Mouse (Mus musculus) midbrain, embryonic 14.5 days (tissue): ENCODE results near the gene Mcf2l. TPM values are rescaled to one million over a fixed set of nuclear protein-coding genes. Genes with fewer than 3 reads are reported as not detected.

Source experiments
- ATAC-seq: fragments of 200-750 bp; cut with Nextera tagmentation; 2 replicates; pipeline ENCODE4 v1.8.0; 2017; ENCODE audit warnings: moderate number of reproducible peaks, moderate library complexity; ENCODE audit not compliant: low FRiP score, low TSS enrichment
- DNase-seq: peaks from one replicate; pipeline ENCODE4 v3.0.0-alpha.2; 2015
- H3K27ac ChIP-seq: fragments of 300-500 bp; sonication (generic); replicated peaks from 2 replicates; pipeline ENCODE4 v1.5.1; 2014; ENCODE audit warnings: mild to moderate bottlenecking, low read depth, low read length, moderate library complexity
- H3K27me3 ChIP-seq: fragments of 300-500 bp; sonication (generic); 2 replicates; pipeline ENCODE4 v1.6.1; 2014; ENCODE audit warnings: low read length, control low read depth, mixed read lengths; ENCODE audit not compliant: control insufficient read depth, insufficient read depth
- H3K36me3 ChIP-seq: fragments of 300-500 bp; sonication (generic); 2 replicates; pipeline ENCODE4 v1.6.1; 2014; ENCODE audit warnings: low read length, control low read depth; ENCODE audit not compliant: control insufficient read depth, insufficient read depth
- H3K4me1 ChIP-seq: fragments of 300-500 bp; sonication (generic); 2 replicates; pipeline ENCODE4 v1.6.1; 2014; ENCODE audit warnings: mild to moderate bottlenecking, antibody characterized with exemption, low read length, control low read depth; ENCODE audit not compliant: control insufficient read depth, insufficient read depth
- H3K4me2 ChIP-seq: fragments of 300-500 bp; sonication (generic); 2 replicates; pipeline ENCODE4 v1.6.1; 2014; ENCODE audit warnings: mild to moderate bottlenecking, low read length, moderate library complexity
- H3K4me3 ChIP-seq: fragments of 300-500 bp; sonication (generic); replicated peaks from 2 replicates; pipeline ENCODE4 v1.5.1; 2014; ENCODE audit warnings: low read depth, low read length
- H3K9ac ChIP-seq: fragments of 300-500 bp; sonication (generic); replicated peaks from 2 replicates; pipeline ENCODE4 v1.6.1; 2014; ENCODE audit warnings: mild to moderate bottlenecking, low read length, moderate library complexity
- H3K9me3 ChIP-seq: fragments of 300-500 bp; sonication (generic); 2 replicates; pipeline ENCODE4 v1.6.1; 2016; ENCODE audit warnings: low read length, control low read depth, mixed read lengths; ENCODE audit not compliant: control insufficient read depth
- whole genome bisulfite sequencing: fragments of 180-500 bp; shearing (Covaris S2); extraction: QIAGEN DNeasy Blood & Tissue Kit; methylation state at CpG from one replicate; pipeline ENCODE4 v1.1.7; 2014; 5-methylcytosine and 5-hydroxymethylcytosine counted together
- polyA plus RNA-seq: library from polyadenylated mRNA; unstranded; fragments of >200 nt; fragmentation: Nextera tagmentation; extraction: Ambion mirVana; gene quantifications from 2 replicates; pipeline ENCODE4 v1.2.1, GENCODE M21; 2014

Gene Mcf2l
- polyA plus RNA-seq, 1 experiment from 2014 or later: 174 TPM

DNA sequence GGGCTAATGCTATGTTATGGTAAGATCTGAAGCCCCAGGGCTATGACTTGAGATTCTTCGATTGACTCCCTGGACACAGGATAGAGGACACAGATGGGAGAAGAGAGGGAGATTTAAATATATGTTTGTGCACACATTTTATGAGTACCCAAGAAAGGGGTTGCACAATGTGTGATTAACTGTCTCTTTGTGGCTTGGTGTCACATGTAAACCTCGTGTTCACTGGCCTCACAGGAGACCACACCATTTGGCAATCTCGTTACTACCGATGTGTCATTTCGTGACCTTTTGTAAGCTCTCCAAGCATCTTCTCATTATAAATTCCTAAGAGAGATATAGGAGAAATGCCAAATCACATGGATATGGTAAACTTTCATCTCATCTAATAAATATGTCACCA is 154.0 kb downstream of the Mcf2l start:
- Histone ChIP-seq H3K4me2 (no peak overlapping the region), H3K4me1 (no peaks in the 10 kb centered on the region), H3K9me3 (no peaks in the 10 kb centered on the region), H3K27me3 (no peaks in the 10 kb centered on the region), H3K27ac (no peak overlapping the region), H3K4me3 (no peak overlapping the region), H3K36me3 (no peaks in the 10 kb centered on the region), H3K9ac (no peak overlapping the region)
- DNase-seq (no peak), ATAC-seq (no peak)
- WGBS: 87% methylated on average over 5 of the region's 5 CpGs

DNA sequence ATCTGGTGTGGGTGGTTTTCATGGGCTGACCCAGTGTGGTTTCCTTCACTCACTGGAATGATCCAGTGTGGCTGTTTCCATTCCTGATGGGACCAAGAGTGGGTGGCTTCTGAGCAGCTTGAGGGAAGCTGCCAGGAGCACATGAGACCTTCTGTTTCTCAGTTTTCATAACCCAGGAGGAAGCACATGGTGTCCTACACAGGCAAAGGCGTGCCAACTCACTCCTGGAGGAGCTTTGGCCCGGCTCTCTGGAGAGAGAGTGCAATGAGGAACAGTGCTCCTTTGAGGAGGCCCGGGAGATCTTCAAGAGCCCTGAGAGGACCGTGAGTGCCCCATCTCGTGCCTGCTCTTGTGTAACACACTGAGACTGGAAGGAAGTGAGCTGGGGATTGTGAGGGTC is 154.9 kb downstream of the Mcf2l start:
- no peak overlapping the region for H3K27ac ChIP-seq

DNA sequence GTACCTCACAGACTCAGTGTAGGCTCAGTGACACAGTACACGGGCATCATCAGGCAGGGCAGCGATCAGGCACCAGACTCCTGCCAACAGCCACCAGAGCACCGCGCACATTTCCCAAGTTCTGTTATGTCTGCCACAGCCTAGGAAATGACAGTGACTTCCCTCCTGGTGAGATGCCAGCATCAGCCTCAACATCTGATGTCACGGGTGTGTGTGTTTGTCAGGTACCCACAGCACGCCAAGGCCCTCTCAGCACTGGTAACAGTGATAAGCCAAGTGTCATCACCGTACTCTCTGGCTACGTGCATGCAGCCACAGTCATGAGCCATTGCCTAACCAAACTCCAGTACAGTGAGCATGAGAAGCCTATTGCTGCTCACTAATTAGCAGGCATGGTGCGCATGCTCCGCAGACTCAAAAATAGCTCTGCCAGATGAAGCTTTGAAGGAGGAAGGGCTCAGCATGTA is 162.8 kb downstream of the Mcf2l start:
- no peak for ATAC-seq
- H3K27me3 ChIP-seq: no peaks in the 10 kb centered on the region
- H3K9me3 ChIP-seq: no peaks in the 10 kb centered on the region
- H3K4me1 ChIP-seq: peaks cover 2% of the 10 kb centered on the region; the same call in 1 of the 2 replicates
- no peak overlapping the region for H3K4me3 ChIP-seq
- no peak overlapping the region for H3K4me2 ChIP-seq
- DNase-seq: no peak
- WGBS: 92% methylated on average over 10 of the region's 10 CpGs
- H3K9ac ChIP-seq: no peak overlapping the region
- H3K27ac ChIP-seq: no peak overlapping the region
- no peaks in the 10 kb centered on the region for H3K36me3 ChIP-seq

More for the DNA sequence above, 154.9 kb downstream of the Mcf2l start:
- Histone ChIP-seq H3K36me3 (no peaks in the 10 kb centered on the region), H3K9ac (no peak overlapping the region), H3K4me3 (no peak overlapping the region), H3K4me2 (no peak overlapping the region), H3K27me3 (no peaks in the 10 kb centered on the region), H3K4me1 (no peaks in the 10 kb centered on the region), H3K9me3 (no peaks in the 10 kb centered on the region)
- WGBS: 82% methylated on average over 5 of the region's 5 CpGs
- ATAC-seq: no peak
- no peak for DNase-seq

DNA sequence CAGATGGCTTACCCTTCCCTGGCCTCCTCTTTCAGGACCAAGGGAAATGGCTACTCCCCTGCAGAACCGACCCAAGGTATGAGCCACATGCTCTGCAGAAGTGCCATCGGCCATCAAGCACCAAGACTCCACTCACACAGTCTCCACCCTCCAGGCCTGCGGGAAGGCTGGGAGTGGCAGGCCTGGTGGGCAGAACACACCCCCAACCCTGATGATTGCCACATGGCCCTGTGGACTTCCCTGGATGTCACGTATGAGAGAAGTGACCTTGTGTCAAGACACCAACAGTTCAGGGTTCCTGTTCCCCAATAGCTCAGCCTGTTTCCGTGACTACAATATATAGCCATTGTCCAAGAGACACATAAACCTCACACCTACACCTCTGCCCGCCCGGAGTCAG is 163.4 kb downstream of the Mcf2l start, which contains the start of gene F10:
Gene F10, plus strand, starts transcription at position 294 of the 400 bp plus-strand sequence.
- Histone ChIP-seq H3K4me3 (no peak within 1 kb of the TSS), H3K27ac (no peak within 1 kb of the TSS), H3K27me3 (no peaks in the 10 kb centered on the region), H3K36me3 (no peaks in the 10 kb centered on the region), H3K4me1 (peaks cover 2% of the 10 kb centered on the region; the same call in 1 of the 2 replicates), H3K9me3 (no peaks in the 10 kb centered on the region), H3K9ac (0 out of 2 replicates have a peak within 1 kb of the TSS, but pooled peaks have one; percentile 2), H3K4me2 (no peak within 1 kb of the TSS)
- ATAC-seq (no peak), DNase-seq (no peak)
- WGBS: 76% methylated on average over 7 of the region's 7 CpGs

DNA sequence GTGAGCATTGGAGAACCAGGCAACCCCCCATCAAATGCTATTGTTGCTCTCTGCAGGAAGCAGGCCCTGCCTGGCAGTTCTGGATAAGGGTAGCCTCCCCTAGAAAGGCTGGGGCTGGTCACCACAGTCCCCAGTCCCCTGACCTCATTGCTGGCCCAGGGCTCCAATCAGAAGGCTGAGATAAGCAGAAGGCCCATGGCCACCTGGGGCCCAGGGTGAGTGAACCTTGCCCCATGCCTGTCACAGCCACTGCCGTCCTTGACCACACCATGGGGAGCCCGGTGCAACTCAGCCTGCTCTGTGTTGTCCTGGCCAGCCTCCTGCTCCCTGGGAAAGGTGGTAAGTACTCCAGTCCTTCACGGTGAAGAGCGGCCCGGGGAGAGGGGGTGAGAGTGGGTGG is 164.0 kb downstream of the Mcf2l start:
- Histone ChIP-seq H3K36me3 (no peaks in the 10 kb centered on the region), H3K4me3 (no peak overlapping the region), H3K4me1 (peaks cover 2% of the 10 kb centered on the region; the same call in 1 of the 2 replicates), H3K27ac (no peak overlapping the region), H3K4me2 (no peak overlapping the region), H3K9ac (0 out of 2 replicates have a peak overlapping the region, but pooled peaks have one; percentile 2), H3K9me3 (no peaks in the 10 kb centered on the region), H3K27me3 (no peaks in the 10 kb centered on the region)
- ATAC-seq (no peak), DNase-seq (no peak)
- 36% methylated on average over 5 of the region's 5 CpGs for WGBS

DNA sequence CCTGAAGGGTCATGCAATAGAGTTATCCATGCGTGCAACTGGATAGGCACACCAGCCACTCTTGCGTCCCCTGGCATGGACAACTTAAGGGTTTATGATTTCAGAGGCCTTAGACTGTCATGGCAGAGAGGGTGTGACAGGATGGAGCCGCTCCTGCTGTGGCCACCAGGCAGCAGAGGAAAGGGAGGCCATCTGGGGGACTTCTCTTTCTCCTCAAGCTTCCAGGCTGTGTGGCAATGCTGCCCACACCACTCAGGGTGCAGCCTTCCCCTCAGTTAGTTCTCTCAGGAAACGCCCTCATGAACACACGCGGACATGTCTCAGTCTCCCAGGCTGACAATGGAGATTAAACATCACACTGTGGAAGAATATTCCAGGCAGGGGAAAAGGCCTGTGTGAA is 165.4 kb downstream of the Mcf2l start:
- Histone ChIP-seq H3K27ac (no peak overlapping the region), H3K9me3 (no peaks in the 10 kb centered on the region), H3K36me3 (no peaks in the 10 kb centered on the region), H3K4me1 (peaks cover 2% of the 10 kb centered on the region; the same call in 1 of the 2 replicates), H3K4me3 (no peak overlapping the region), H3K4me2 (no peak overlapping the region), H3K9ac (no peak overlapping the region), H3K27me3 (no peaks in the 10 kb centered on the region)
- no peak for ATAC-seq
- WGBS: 65% methylated on average over 6 of the region's 6 CpGs
- no peak for DNase-seq

DNA sequence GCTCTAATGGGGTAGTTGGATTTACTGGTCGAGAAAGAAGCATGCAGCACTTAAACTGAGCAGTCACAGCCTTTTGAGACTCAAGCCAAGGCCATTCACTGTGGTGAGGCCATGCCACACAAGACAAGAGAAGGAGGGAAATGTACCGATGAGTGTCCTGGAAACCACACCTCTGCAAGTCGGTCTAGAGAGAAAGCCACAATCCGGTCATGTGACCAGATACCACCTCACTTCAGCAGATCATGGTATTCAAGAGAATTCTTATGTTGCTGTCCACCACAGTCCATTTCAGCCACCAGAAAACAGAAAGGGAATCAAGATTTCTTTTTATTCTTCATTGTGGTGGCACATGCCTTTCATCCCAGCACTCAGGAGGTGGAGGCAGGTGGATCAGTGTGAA is 167.9 kb downstream of the Mcf2l start:
- no peak overlapping the region for H3K4me2 ChIP-seq
- no peaks in the 10 kb centered on the region for H3K27me3 ChIP-seq
- no peak overlapping the region for H3K4me3 ChIP-seq
- H3K4me1 ChIP-seq: peaks cover 2% of the 10 kb centered on the region; the same call in 1 of the 2 replicates
- WGBS: 86% methylated on average over 4 of the region's 4 CpGs
- ATAC-seq (no peak), DNase-seq (no peak)
- no peak overlapping the region for H3K27ac ChIP-seq
- no peaks in the 10 kb centered on the region for H3K9me3 ChIP-seq
- no peak overlapping the region for H3K9ac ChIP-seq
- H3K36me3 ChIP-seq: no peaks in the 10 kb centered on the region

DNA sequence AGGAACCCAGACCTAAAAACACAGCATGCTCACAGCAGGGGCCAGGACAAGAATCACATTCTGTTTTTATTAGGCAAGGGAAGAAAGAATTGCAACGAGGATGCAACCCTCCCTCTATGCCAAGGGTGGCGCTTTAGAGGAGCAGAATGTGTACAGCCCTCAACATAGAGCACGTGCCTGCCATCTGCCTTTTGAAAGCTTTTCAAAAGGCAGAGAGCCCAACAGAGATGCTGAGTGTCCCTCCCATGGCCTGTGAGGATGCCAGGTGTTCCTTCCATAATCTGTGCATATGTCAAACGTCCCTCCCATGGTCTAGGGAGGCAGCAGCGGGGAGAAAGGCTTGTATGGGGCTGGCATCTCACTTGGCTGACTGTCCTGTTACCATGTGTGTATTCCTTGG is 174.0 kb downstream of the Mcf2l start:
- Histone ChIP-seq H3K4me2 (no peak overlapping the region), H3K27ac (no peak overlapping the region), H3K9ac (no peak overlapping the region), H3K36me3 (no peaks in the 10 kb centered on the region), H3K9me3 (no peaks in the 10 kb centered on the region), H3K27me3 (no peaks in the 10 kb centered on the region), H3K4me1 (no peaks in the 10 kb centered on the region), H3K4me3 (no peak overlapping the region)
- ATAC-seq (no peak), DNase-seq (no peak)
- 53% methylated on average over 5 of the region's 5 CpGs for WGBS

DNA sequence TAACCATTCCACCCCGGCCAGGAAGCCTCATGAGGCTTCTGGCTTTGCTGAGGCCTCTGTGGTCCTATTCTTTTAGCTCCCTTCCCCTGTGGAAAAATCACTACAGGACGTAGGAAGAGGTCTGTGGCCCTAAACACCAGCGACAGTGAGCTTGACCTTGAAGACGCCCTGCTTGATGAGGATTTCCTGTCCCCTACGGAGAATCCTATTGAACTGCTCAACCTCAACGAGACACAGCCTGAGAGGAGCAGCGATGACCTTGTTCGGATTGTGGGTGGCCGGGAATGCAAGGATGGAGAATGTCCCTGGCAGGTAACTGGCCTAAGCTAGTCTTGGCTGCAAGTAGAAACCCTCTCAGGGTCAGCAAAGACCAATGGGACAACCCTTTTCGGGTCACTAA is 176.9 kb downstream of the Mcf2l start:
- Histone ChIP-seq H3K9me3 (no peaks in the 10 kb centered on the region), H3K4me1 (no peaks in the 10 kb centered on the region), H3K4me2 (no peak overlapping the region), H3K36me3 (no peaks in the 10 kb centered on the region), H3K27me3 (no peaks in the 10 kb centered on the region), H3K4me3 (no peak overlapping the region), H3K27ac (no peak overlapping the region), H3K9ac (no peak overlapping the region)
- ATAC-seq: no peak
- no peak for DNase-seq
- 67% methylated on average over 10 of the region's 10 CpGs for WGBS
